Mouse (Mus musculus): Measurements from ENCODE around the gene Rbm47. TPM values are rescaled to one million over a fixed set of nuclear protein-coding genes. Genes with fewer than 3 reads are reported as not detected.
"Not testable (repeated sequence)": the region's sequence is repeated elsewhere in the genome, so short reads cannot be mapped to it uniquely, and the experiment has no call there.

Gene Rbm47
- total RNA-seq, 4 experiments from 2014 or later: 0.27 to 1.8 (median 0.63) TPM

DNA sequence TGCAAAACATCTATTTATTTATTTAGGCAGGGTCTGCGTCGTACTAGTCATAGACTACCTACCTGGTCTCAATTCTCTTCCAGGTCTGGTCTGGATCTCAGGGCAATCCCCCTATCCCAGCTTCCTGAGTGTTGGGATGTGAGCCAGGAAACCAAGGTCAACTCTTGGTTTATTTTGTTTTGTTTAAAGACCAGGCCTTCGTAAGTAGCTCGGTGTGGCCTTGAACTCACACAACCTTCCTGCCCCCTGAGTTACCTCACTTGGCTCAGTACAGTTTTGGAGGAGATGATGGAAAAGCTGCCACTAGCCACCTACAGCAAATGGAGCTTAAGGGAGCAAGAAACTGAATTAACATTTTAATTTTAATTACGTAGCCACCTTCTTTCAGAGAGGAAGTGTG, 144.7 kb downstream of the Rbm47 start:
- no peak for DNase-seq (ENCODE audit: low spot score in 2 of 2)

DNA sequence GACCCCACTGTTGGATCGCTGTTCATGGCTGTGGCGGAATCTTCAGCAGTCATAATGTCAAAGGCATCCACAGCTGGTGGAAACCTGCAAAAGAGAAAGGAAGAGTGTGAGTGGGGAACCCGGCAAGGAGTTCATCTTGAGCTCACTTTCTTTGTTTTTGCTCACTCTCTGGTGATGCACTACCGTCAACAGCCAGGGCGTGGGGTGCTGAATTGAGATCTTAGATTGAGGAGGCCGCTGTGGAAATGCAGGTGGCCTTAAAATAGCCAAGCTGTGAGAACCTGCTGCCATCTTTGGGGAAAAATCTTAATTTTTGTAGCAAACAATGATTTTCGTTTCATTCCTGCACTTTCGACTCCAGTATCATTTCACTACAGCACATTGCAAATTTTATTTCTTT, 145.7 kb downstream of the Rbm47 start:
- no peak for DNase-seq (ENCODE audit: low spot score in 2 of 2)

DNA sequence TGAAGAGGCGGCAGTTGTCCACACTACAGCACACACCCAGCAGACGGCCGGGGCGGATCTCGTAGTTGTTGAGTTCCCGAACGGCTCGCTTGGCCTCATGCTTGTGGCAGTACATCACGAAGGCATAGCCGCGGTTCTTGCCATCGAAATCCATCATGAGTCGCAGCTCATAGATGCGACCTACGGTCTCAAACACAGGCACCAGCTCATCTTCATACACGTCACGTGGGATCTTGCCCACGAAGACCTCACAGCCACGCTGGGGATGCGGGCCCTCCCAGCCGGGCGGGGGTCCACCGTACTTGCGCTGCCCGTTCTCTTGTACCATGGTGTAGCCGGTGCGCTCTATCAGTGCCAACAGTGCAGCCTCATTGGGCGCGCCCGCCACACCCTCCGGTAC, 146.1 kb downstream of the Rbm47 start:
- no peak for DNase-seq (ENCODE audit: low spot score in 2 of 2)

DNA sequence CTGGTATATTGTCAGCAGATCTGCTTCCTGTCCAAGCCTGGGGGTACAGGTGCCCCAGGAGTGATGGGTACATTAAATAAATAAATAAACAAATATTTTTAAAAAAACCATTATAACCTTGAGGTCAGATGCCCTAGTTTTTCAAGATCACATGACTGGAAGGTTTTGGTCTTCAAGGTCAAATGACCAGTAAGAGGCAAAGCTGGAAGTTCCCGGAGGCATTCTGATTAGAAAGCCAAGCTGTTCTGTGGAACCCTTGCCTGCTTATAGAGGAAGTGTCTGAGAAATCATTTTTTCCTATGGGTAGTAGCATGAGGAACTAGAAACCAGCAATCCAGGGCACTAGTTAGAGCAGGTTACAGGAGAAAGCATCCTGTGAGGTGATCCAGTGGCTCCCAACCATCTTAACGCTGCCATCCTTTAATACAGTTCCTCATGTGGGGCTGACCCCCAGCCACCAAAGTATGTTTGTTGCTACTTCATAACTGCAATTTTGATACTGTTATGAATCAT, 157.4 kb downstream of the Rbm47 start:
- no peak for DNase-seq (ENCODE audit: low spot score in 2 of 2)

DNA sequence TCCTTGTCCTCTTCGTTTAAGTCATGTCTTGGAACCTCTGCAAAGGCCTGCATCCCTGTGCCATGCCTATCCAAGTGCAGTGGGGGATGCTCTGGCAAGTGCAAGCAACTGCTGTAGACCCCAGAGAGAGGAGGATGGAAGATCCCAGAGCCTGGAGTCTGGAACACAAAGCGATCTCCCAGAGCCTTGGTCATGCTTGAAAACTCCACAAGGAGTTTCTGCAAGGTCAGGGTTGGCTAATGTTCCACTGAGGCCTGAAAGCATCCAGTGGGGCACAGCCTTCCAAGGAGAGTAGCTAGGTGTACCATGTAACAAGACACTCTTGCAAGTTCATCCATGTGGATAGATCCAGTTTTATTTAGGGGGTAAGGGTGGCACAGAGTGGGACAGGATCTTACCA, 158.5 kb downstream of the Rbm47 start:
- no peak for DNase-seq (ENCODE audit: low spot score in 2 of 2)

DNA sequence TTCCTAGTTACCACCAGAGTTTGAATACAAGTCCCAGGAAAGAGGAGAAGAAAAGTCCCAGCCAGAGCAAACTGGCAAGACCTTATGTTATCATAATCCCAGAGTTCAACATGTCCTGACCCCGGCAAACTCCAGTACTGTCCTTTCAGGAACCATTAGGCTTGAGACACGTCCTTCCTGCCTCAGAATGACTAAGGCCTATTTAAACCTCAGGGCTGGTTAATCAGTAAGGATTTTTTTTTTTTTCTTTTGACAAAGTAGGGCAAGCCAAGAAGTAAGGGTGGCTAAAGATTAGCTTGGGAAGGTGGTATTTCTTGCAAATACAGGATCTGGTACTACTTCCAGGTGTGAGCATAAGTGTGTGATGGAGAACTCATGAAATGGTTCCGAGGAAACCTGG, 158.9 kb downstream of the Rbm47 start:
- no peak for DNase-seq (ENCODE audit: low spot score in 2 of 2)

DNA sequence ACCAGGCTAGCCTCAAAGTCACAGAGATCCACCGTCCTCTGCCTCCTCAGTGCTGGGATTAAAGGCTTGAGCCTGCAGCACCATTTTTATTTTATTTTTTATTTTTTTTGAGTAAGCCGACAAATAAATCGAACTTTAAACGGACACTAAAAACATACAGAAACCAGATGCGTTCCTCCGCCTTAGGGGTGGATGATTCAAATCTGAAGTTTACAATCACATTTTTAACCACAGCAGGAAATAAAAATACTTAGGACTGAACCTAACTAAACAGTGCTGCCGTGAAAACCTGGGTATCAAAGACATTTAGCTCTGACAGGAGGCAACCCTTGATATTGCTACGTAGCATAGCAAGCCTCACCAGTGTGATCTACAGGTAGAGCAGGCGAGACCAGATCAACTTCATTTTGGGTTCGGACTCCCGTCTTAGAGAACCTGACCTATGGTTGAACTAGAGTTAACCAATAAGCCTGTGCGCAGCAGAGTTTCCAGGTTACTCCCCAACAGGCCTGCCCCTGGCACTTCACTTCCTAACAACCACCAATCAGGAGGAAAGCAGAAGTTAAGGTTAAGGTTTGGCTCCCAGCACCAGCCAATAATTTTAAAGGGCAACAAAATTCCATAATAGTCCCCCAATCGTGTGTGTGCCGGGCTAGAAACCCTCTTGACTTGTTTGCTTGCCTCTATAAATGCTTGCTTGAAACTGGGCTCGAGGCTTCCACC, 164.5 kb downstream of the Rbm47 start:
- DNase-seq (ENCODE audit: low spot score in 2 of 2): no peak

DNA sequence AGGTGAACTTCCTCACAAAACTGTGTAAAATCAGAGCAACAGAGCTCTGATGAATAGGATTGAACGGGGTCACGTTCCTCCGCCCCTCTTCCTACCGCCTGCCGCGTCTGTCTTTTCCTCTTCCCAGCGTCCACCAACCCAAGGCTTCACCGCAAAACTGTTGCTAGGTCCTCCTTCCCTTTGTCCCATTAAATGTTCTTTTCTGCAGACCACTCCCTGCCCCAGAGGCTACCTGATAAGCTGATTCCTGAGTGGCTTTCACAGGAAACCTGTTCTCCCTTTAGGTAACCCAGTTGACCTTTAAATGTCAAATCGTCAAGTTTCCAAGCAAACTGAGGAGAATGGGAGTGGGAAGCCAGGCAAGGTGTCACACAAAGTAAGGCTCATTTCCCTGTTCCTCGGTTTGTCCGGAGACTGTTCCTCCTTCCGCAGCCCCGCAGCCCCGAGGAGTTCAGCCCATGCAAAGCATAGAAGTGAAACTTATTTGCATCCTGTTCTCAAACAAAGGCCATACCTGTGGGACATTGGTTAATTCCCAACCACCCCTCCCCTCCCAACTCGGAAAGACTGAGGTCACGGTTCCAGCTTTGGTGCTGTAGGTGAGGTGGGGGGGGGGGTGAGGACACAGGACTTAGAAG, 167.8 kb downstream of the Rbm47 start:
- DNase-seq (ENCODE audit: low spot score in 2 of 2): no peak

DNA sequence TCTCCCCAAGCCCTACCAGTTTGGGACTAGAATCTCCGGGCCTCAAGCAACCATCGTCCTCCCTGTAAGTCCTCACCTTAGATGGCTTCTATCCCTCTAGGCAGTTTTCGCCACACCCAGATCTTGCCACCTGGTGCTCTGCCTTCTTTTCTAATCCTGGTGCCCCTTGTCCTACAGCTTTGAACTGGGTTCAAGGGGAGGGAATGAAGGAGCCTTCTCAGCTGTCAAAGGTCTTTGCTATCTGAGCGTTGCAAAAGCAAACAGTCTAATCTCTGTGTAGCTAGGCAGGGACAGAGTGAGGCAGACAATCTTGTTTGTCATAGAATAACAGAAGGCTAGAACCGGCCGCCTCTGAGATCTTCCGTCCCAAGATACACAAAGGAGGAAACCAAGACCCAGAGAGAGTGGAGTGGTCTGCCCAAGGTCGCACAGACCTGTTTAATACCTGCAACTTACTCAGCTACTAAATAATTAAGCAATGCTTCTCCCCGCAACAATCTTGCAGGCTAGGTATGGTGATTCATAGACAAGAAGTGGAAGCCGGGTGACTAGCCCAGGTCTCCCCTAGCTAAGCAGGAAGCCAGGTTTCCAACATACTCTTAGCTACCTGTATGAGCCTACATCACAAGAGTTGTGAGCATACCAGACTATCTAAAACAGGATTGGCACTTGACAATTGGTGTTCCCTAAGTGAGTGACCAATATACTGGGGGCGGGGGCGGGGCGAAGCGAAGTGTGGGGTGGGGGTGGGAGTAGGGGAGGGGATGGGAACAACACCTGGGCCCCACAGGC, 168.6 kb downstream of the Rbm47 start, which contains the start of gene 9130230L23Rik:
Gene 9130230L23Rik, minus strand, starts transcription at position 152 of the 792 bp plus-strand sequence.
- no peak for DNase-seq (ENCODE audit: low spot score in 2 of 2)

DNA sequence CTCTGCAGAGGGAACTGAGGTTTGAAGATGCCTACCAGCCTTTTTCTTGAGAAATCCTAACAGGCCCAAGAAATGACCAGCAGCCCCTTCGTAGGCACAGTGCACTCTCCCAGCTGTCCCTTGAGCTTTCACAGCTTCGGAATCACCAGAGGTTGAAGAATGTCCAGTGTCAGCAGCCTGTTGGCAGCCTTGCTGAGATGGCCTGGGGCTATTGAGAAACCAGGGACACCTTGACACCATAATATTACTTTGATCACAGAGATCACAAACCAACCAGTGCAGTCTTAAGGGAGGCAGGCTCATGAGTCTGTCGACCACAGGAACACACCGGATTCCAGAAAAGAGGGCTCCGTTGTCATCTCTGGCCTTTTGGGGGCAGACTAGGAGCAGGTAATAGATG, 171.7 kb downstream of the Rbm47 start:
- no peak for DNase-seq (ENCODE audit: low spot score in 2 of 2)

DNA sequence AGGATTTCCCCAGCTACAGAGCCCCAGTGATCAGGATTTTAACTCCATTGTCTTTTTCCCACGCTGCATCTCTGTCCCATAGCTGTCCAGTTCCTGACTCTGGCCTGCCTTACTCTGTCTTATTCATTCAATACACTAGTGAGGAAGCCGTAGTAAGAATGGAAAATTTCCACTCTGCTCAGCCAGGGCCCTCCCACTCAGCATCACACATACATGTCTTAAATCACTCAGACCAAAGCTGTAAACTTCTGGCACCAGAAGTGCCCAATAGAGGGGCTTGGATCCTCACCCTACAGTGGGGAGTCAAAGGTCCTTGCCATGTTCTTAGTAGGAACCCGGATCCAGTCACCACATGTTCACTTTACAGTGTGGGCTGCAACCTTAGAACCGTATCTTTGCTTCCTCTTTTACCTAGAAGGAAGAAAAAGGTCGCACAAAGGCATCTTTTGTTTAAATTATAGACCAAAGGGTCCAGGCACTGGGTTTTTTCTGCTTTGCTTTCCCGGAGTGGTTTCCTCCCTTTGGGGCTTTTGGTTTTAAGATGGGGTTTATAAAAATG, 172.3 kb downstream of the Rbm47 start:
- DNase-seq (ENCODE audit: low spot score in 2 of 2): no peak

DNA sequence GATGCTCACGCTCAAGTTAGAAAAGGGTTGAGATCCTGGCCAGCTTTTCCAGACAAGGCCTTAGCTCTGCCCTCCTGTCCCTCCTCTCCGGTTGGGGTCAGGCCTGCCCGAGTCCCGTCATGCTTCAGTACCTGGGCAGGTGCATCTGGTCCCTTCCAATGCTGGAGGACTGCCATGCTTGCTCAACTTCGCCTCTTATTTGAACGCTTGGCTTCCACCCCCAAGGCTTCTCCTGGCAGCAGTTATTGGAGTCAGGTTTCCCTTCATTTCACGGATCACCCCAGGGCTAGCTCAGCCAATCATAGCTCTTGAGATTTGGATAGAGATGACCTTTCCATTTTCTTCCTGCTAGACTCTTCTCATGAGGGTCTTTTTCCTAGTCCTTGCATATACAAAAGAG, 172.8 kb downstream of the Rbm47 start:
- peak in 1 of 2 experiments; percentile 34 for DNase-seq (ENCODE audit: low spot score in 2 of 2)

DNA sequence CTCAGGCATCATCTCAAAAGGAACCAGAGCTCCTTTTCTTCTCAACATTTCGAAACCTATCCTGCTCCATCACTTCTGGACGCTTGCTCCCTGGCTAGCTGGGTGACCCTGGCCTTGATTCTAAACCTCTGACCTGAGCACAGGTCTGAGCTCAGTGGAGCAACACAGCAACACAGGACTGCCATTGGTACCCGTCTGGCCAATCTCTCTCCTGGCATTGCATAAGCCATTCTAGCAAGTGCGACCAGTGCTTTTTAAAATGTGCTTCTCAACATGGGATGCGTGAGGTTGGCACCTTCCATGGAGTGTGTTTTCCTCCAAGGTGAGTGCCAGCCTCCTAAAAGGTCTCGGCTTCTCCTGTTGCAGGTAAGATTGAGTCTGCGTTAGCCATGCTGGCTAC, 173.8 kb downstream of the Rbm47 start:
- no peak for DNase-seq (ENCODE audit: low spot score in 2 of 2)

DNA sequence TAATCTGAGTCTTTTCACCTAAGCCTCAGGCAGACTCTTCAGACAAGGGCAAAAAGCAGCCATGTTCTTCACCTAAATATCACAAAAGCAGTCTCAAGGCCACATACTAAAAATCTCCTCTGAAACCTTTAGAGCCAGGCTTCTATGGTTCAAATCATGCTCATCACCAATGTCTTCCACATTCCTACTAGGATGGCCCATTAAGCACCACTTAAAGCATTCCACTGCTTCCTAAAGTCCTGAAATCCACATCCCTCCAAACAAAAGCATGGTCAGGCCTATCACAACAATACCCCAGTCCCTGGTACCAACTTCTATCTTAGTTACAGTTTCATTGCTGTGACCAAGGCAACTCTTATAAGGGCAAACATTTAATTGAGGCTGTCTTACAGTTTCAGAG, 175.1 kb downstream of the Rbm47 start:
- DNase-seq (ENCODE audit: low spot score in 2 of 2): no peak

DNA sequence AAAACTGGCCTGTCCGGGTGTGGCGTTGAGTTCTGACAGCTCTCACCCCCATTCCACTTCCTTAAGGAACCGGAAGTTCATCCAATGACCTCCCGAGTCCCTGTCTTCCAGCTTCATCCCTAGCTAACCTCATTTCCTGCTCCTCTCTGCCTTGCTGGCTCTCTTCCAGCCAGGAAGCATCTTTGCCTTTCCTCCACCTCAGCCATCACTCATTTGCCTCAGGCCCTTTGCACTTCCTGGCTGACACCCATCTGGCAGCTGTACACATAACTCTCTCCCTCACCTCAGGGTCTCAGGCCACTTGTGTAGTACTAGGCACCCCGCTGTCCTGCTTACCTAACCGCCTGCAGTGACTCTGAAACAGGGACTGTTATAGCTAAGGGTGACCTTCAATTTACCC, 178.3 kb downstream of the Rbm47 start:
- DNase-seq (ENCODE audit: low spot score in 2 of 2): no peak

DNA sequence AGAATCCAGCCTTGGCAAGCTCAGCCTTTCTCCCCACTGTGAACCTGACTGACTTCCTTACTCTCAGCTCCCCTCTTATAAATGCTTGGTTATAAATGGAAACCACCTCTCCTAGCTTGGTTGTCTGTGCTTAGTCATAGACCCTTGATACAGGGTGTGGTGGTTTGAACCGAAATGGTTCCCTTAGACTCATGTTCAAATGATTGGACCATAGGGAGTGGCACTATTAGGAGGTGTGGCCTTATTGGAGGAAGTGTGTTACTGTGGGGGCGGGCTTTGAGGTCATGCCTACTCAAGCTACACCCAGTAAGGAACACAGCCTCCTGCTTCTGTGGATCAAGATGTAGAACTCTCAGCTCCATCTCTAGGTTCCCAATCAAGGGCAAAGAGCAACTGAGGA, 181.7 kb downstream of the Rbm47 start:
- no peak for DNase-seq (ENCODE audit: low spot score in 2 of 2)

DNA sequence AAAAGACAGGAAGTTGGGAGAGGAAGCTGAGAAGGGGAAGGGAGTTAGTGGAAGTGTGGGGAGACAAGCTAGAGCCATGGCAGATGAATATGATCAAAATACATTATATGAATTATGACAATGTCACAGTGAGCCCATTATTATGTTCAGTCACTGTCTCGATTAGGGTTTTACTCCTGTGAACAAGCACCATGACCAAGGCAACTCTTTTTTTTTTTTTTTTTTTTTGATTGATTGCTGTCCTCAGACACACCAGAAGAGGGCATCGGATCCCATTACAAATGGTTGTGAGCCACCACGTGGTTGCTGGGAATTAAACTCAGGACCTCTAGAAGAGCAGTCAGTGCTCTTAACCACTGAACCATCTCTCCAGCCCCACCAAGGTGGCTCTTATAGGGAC, 185.9 kb downstream of the Rbm47 start:
- not testable (repeated sequence) for DNase-seq (ENCODE audit: low spot score in 2 of 2)

DNA sequence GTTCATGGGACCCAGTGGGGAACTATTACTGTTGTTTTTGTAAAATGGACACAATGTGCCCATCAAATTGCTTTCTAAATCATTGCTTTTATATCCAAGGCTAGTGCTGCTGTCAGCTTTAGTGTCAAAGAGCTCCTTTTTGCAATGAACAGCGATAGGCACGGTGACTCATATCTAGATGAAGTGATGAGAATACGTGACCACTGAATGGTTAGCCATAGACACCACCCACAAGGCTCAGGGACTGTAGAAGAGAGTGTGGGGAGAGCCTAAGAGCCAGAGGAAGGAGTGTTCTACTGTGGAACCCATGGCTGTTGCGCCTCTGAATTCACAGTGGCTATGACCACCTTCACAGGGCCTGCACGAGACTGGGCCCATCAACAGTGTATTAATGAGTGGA, 186.5 kb downstream of the Rbm47 start:
- no peak for DNase-seq (ENCODE audit: low spot score in 2 of 2)

DNA sequence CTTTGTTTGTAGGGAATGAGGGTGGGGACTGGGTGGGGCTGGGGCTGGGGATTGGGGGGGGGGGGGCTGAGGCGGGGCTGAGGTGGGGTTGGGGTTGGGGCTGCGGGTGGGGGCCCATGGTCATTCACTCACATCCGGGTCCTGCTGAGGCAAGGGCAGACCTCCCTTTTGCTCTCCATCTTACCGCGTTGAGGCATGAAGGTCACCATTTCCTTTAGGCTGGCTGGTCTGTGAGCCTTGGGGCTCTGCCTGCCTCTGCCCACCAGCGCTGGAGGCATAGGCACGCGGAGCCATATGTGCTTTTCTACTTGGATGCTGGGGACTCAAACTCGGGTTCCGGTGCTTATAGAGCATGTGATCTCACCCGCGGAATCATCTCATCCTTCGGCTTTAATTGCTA, 197.2 kb downstream of the Rbm47 start:
- DNase-seq (ENCODE audit: low spot score in 2 of 2): no peak

DNA sequence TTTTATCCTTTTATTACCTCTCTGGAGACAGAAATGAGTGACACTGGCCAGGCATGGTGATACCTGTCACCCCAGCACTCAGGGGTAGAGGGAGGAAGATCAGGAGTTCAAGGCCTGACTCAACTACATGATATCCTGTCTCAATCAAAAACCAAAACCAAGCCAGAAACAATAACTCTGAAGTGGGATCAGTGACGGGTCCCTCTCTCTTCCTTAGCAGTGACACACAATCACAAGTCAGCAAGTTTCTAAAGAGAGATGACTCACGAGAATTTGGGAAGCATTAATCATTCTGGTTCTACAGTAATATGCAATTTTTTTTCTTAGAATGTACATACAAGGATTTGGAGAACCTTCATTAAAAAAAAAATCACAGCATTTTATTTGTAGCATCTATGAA, 199.7 kb downstream of the Rbm47 start:
- DNase-seq (ENCODE audit: low spot score in 2 of 2): no peak

DNA sequence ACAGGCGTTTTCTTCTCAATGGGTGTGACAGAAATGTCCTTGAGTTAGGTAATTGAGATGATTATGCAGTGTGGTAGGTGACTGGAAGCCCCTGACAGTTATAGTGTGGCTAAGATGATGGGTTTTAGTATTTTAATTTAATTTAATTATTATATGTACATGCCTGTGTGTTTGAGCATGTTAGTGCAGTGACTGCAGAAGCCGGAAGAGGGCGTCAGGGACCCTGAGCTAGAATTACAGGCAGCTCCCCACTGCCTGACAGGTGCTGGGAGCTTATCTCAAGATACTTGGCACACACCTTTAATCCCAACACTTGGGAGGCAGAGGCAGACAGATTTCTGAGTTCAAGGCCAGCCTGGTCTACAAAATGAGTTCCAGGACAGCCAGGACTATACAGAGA, 204.9 kb downstream of the Rbm47 start:
- DNase-seq (ENCODE audit: low spot score in 2 of 2): no peak

DNA sequence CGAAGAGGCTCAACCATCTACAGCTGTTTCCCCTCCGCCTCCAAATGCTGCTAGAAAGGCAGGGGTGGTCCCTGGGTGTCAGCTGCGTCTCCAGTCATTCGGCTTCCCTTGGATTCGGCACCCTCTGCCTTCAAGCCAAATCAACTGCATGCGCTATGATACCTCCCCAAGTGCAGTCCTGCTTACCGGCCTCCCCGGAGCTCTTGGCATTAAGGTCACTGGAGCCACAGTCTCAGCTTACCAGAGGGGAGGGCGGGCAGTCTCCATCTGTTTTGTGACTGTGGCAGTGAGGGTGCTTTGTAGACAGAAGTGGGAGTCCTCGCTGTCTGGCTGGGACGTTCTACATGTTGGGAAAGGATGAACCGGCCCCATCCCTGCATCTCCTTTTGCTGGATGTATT, 205.8 kb downstream of the Rbm47 start:
- peak in 1 of 2 experiments; percentile 13 for DNase-seq (ENCODE audit: low spot score in 2 of 2)

All from gastrocnemius, adult 8-10 months (tissue).